Mouse (Mus musculus) stomach, postnatal 0 days (tissue): ENCODE results near the gene Clec11a.

ENCODE experiments used
- CTCF ChIP-seq: IDR thresholded peaks from 2 replicates; pipeline ENCODE4 v1.5.1; 2016; ENCODE audit warnings: antibody characterized with exemption, low read depth, mild to moderate bottlenecking, moderate library complexity
- EP300 ChIP-seq: optimal IDR thresholded peaks from 2 replicates; pipeline ENCODE3; 2016; ENCODE audit warnings: antibody characterized with exemption

GRCm38 (mm10) chr7:44349043-44349442 lies 42.3 kb upstream of the Clec11a start:
- no peak for TF ChIP-seq CTCF
- TF ChIP-seq EP300: no peak
